ENCODE assay signal across 10 mouse cellular contexts in the genomic region with DNA sequence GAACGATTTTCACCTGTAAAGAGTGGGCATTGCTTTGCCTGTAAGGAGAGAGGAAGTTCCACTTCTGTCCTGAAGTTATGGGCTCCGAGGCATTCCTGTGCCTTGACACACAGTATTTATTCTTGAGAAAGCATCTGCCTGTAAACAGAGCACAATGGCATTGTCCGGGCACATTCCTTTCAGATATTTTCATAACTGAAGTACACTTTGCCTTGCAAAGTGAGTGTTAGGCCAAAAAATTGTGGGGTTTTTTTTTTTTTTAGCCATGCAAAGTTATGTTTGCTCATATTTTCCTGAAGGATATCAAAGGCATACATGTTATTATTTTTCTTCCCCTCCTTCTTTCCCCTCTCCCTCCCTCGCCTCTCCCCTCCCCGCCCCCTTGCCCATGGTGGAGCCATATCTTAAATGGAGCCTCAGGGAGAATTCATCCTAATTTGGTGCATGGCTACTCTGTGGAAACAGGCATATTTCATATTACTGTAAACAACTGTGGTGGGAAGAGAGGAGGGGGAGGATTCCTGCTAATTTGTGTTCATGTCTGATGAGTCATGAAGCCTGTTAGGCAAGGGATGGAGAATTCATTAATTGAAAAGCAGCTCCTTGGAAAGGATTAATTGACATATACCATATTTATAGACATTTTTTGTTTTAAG. TPM values are rescaled to one million over a fixed set of nuclear protein-coding genes. Genes with fewer than 3 reads are reported as not detected.
DNase-seq lines count a peak whose midpoint lies in the region; ATAC-seq and TF ChIP-seq lines count a peak whose summit lies in the region.
"Had no signal": no experiment of that assay in that cellular context is flagged by ENCODE, and none has a peak within 500 bp of the region (broad histone marks: within the 10 kb centered on the region; RNA-seq: fewer than 3 reads in every experiment).

No protein-coding gene starts in this region.

- no peak for ATAC-seq in heart, embryonic 13.5 days (ENCODE audit: extremely low read depth, insufficient number of reproducible peaks, low FRiP score, low TSS enrichment)
- no peak for ATAC-seq in liver, postnatal 0 days
- ATAC-seq: midbrain, embryonic 16.5 days had no signal

- no peak for TF ChIP-seq EP300 in liver, postnatal 0 days (IDR thresholded peaks at IDR 0.05; ENCODE audit: low read depth)

- no peak for TF ChIP-seq CTCF in liver, postnatal 0 days (IDR thresholded peaks at IDR 0.05; ENCODE audit: low read depth)
- TF ChIP-seq CTCF in kidney, adult 2 months (conservative IDR thresholded peaks at IDR 0.05; ENCODE audit: insufficient read depth, insufficient read length, low read depth, low read length) = no peak

- intact Hi-C loops in heart, postnatal 14 days (cut with DNase I) = loop anchor here (5.0 kb wide), 2 partner anchors 72 to 97 kb away; no protein-coding TSS in a partner anchor

- no peak for DNase-seq in heart, postnatal 14 days
- DNase-seq in 3T3-L1 (ENCODE audit: low read depth, low spot score) (peak; percentile 78), adipocyte (ENCODE audit: low spot score) (peak; percentile 66)
- no peak for DNase-seq in liver, postnatal 0 days
- DNase-seq in thymus, postnatal 0 days (ENCODE audit: low spot score) = no peak
- no peak for DNase-seq in kidney, adult 9 months
- DNase-seq in kidney, adult 2 months = no peak
- DNase-seq: kidney, postnatal 4 days had no signal

- peak overlapping the region; percentile 10; the same call in 1 of the 2 replicates for H3K4me3 ChIP-seq in heart, embryonic 13.5 days
- H3K4me3 ChIP-seq in liver, postnatal 0 days (ENCODE audit: low read depth, low read length) = peak overlapping the region; percentile 93; the same call in 1 of the 2 replicates
- H3K4me3 ChIP-seq in kidney, adult 2 months (ENCODE audit: insufficient read depth, low read depth, low read length) = no peak overlapping the region

- H3K4me2 ChIP-seq in heart, embryonic 13.5 days = peak overlapping the region; percentile 78
- H3K4me2 ChIP-seq in liver, postnatal 0 days (ENCODE audit: low read depth, low read length) = peak overlapping the region; percentile 91

- H3K36me3 ChIP-seq in heart, embryonic 13.5 days = no peaks in the 10 kb centered on the region
- H3K36me3 ChIP-seq in liver, postnatal 0 days (replicated peaks; ENCODE audit: insufficient read depth, low read length) = no peaks in the 10 kb centered on the region; the same call in 1 of the 2 replicates
- H3K36me3 ChIP-seq in kidney, adult 2 months (ENCODE audit: control insufficient read depth, insufficient read depth, low read length) = no peaks in the 10 kb centered on the region

- TF ChIP-seq POLR2A in kidney, adult 2 months (IDR thresholded peaks at IDR 0.05; ENCODE audit: low read depth, low read length) = no peak

- no peaks in the 10 kb centered on the region for H3K9me3 ChIP-seq in heart, embryonic 13.5 days
- no peaks in the 10 kb centered on the region for H3K9me3 ChIP-seq in liver, postnatal 0 days (ENCODE audit: low read length)

- H3K9ac ChIP-seq in heart, embryonic 13.5 days = peak overlapping the region; percentile 25; the same call in 1 of the 2 replicates
- 0 out of 2 replicates have a peak overlapping the region, but pooled peaks have one; percentile 8 for H3K9ac ChIP-seq in liver, postnatal 0 days (replicated peaks)

- no peaks in the 10 kb centered on the region for H3K27me3 ChIP-seq in heart, embryonic 13.5 days (replicated peaks)
- H3K27me3 ChIP-seq in liver, postnatal 0 days (ENCODE audit: insufficient read depth, low read length) = no peaks in the 10 kb centered on the region
- H3K27me3 ChIP-seq in kidney, adult 2 months (replicated peaks; ENCODE audit: control insufficient read depth, insufficient read depth, low read length) = no peaks in the 10 kb centered on the region

- H3K4me1 ChIP-seq in heart, embryonic 13.5 days = peaks cover 67% of the 10 kb centered on the region
- H3K4me1 ChIP-seq in liver, postnatal 0 days (ENCODE audit: insufficient read depth) = peaks cover 37% of the 10 kb centered on the region
- H3K4me1 ChIP-seq in kidney, adult 2 months (ENCODE audit: control insufficient read depth, insufficient read depth, low read length) = peaks cover 17% of the 10 kb centered on the region

- WGBS in heart, embryonic 13.5 days = 56% methylated on average over 5 of the region's 5 CpGs
- 48% methylated on average over 5 of the region's 5 CpGs for WGBS in liver, postnatal 0 days (ENCODE audit: insufficient replicate concordance)
- 44% methylated on average over 5 of the region's 5 CpGs for WGBS in kidney, adult 2 months

- H3K27ac ChIP-seq in heart, embryonic 13.5 days (replicated peaks) = no peak overlapping the region
- 0 out of 2 replicates have a peak overlapping the region, but pooled peaks have one; percentile 25 for H3K27ac ChIP-seq in liver, postnatal 0 days (ENCODE audit: low read depth)
- H3K27ac ChIP-seq in kidney, adult 2 months (ENCODE audit: insufficient read depth, low read depth, low read length) = no peak overlapping the region; the same call in 1 of the 2 replicates

RNA-seq across cellular contexts. Expression of a gene that starts 32.3 kb away (rescaled TPM):
- polyA plus RNA-seq in heart, embryonic 13.5 days (2015; fragmentation: Nextera tagmentation; extraction: Ambion mirVana) = 60.3 and 66.0 TPM in 2 replicates
- total RNA-seq in heart, postnatal 14 days (2021) = 100 to 1,000 TPM; 182 to 189 TPM
- polyA plus RNA-seq in liver, postnatal 0 days (2015; fragmentation: Nextera tagmentation; extraction: Ambion mirVana) = 61.3 and 73.3 TPM in 2 replicates
- polyA plus RNA-seq in thymus, postnatal 0 days (2015; fragmentation: Nextera tagmentation; extraction: Ambion mirVana) = 224 and 235 TPM in 2 replicates
- polyA plus RNA-seq in kidney, adult 2 months (2012; rRNA removed) = 43.0 and 52.3 TPM in 2 replicates

Comparison
In these comparisons a context has a peak if more than half of its experiments do, and no peak if none do; other contexts are left out.
1. DNase-seq: peak in 3T3-L1 (single experiment) and adipocyte (single experiment); none in heart, postnatal 14 days (0 of 2), liver, postnatal 0 days (single experiment), thymus, postnatal 0 days (single experiment), kidney, adult 9 months (single experiment) and kidney, adult 2 months (single experiment).